Mouse (Mus musculus) CH12.LX (cell line): ENCODE measurements around the gene Ccdc65. TPM values are rescaled to one million over a fixed set of nuclear protein-coding genes. Genes with fewer than 3 reads are reported as not detected.
A peak's percentile ranks its signal among the peaks of the same experiment; 100 is the strongest.

Source experiments
- DNase-seq: peaks from one replicate; pipeline ENCODE4 v3.0.0-alpha.2; 2013; ENCODE audit errors: extremely low read depth
- H3K27ac ChIP-seq: 2 replicates; pipeline ENCODE4 v1.5.1; 2012; ENCODE audit warnings: low read depth, mild to moderate bottlenecking, control low read depth, moderate library complexity; ENCODE audit not compliant: insufficient read depth
- H3K27me3 ChIP-seq: replicated peaks from 2 replicates; pipeline ENCODE3; 2012; ENCODE audit warnings: inconsistent platforms
- H3K36me3 ChIP-seq, 2 experiments: replicated peaks in 1 of 2; 2 replicates each; pipeline versions ENCODE3 to v1.6.1; 2012; ENCODE audit warnings: inconsistent platforms in 1 of 2, low read length in 1 of 2, mild to moderate bottlenecking in 1 of 2, mixed read lengths in 1 of 2, moderate library complexity in 1 of 2; ENCODE audit not compliant: control insufficient read depth in 1 of 2, insufficient read depth in 1 of 2
- H3K4me1 ChIP-seq, 2 experiments: 2 replicates each; pipeline ENCODE4 v1.6.1; 2012; ENCODE audit warnings: inconsistent platforms in 1 of 2, moderate library complexity in 1 of 2; ENCODE audit not compliant: insufficient read depth in 2 of 2, control insufficient read depth in 1 of 2
- H3K4me2 ChIP-seq: 2 replicates; pipeline ENCODE4 v1.6.1; 2012; ENCODE audit warnings: low read depth, mild to moderate bottlenecking, control low read depth; ENCODE audit not compliant: poor library complexity, insufficient read depth, severe bottlenecking
- H3K4me3 ChIP-seq, 3 experiments: fragments of 150-350 bp in 1 of 3; sonication (generic) in 1 of 3; replicated peaks in 1 of 3; 2 replicates each; pipeline versions ENCODE3 to v1.5.1; 2011 to 2012; ENCODE audit warnings: low read depth in 2 of 3, low read length in 2 of 3, mild to moderate bottlenecking in 2 of 3, moderate library complexity in 2 of 3, control low read depth in 1 of 3, improper control_type of control experiment in 1 of 3, inconsistent platforms in 1 of 3, mixed read lengths in 1 of 3; ENCODE audit not compliant: poor library complexity in 1 of 3
- H3K79me2 ChIP-seq: replicated peaks from 2 replicates; pipeline ENCODE4 v1.6.1; 2012; ENCODE audit warnings: mild to moderate bottlenecking, moderate library complexity; ENCODE audit not compliant: control insufficient read depth, poor library complexity, insufficient read depth, severe bottlenecking; ENCODE audit errors: extremely low read depth
- H3K9ac ChIP-seq: 2 replicates; pipeline ENCODE4 v1.6.1; 2012; ENCODE audit warnings: low read depth, mild to moderate bottlenecking, control low read depth, moderate library complexity; ENCODE audit not compliant: insufficient read depth
- H3K9me3 ChIP-seq: replicated peaks from 2 replicates; pipeline ENCODE3; 2012; ENCODE audit warnings: low read length, inconsistent platforms, mixed read lengths
- BHLHE40 ChIP-seq: IDR thresholded peaks from 2 replicates; pipeline ENCODE4 v1.6.1; 2011; ENCODE audit warnings: mild to moderate bottlenecking, low read depth, low read length, improper control_type of control experiment
- CHD2 ChIP-seq: IDR thresholded peaks from 2 replicates; pipeline ENCODE4 v1.6.1; 2011; ENCODE audit warnings: low read length, improper control_type of control experiment
- CTCF ChIP-seq, 2 experiments: IDR thresholded peaks in 1 of 2; conservative IDR thresholded peaks in 1 of 2; 2 replicates each; pipeline ENCODE4 v1.5.1; 2011 to 2012; ENCODE audit warnings: low read depth in 2 of 2, low read length in 2 of 2, improper control_type of control experiment in 1 of 2, inconsistent platforms in 1 of 2, mild to moderate bottlenecking in 1 of 2, moderate library complexity in 1 of 2
- E2F4 ChIP-seq: IDR thresholded peaks from 2 replicates; pipeline ENCODE4 v1.6.1; 2011; ENCODE audit warnings: low read depth, low read length, improper control_type of control experiment; ENCODE audit not compliant: insufficient replicate concordance
- ELF1 ChIP-seq: IDR thresholded peaks from 2 replicates; pipeline ENCODE4 v1.6.1; 2014; ENCODE audit warnings: low read depth, mild to moderate bottlenecking, inconsistent platforms, low read length, improper control_type of control experiment
- EP300 ChIP-seq: IDR thresholded peaks from 2 replicates; pipeline ENCODE4 v1.6.1; 2011; ENCODE audit warnings: low read length, improper control_type of control experiment
- ETS1 ChIP-seq: conservative IDR thresholded peaks from 2 replicates; pipeline ENCODE4 v1.6.1; 2012; ENCODE audit warnings: low read depth, mild to moderate bottlenecking, inconsistent platforms, low read length, improper control_type of control experiment, moderate library complexity
- GABPA ChIP-seq: IDR thresholded peaks from 2 replicates; pipeline ENCODE4 v1.6.1; 2012; ENCODE audit warnings: low read depth, low read length, improper control_type of control experiment, inconsistent platforms; ENCODE audit not compliant: insufficient replicate concordance
- IRF4 ChIP-seq: IDR thresholded peaks from 2 replicates; pipeline ENCODE4 v1.6.1; 2014; ENCODE audit warnings: low read depth, mild to moderate bottlenecking, inconsistent platforms, low read length, improper control_type of control experiment
- JUND ChIP-seq: conservative IDR thresholded peaks from 2 replicates; pipeline ENCODE4 v1.6.1; 2011; ENCODE audit warnings: low read depth, low read length, improper control_type of control experiment
- MAFK ChIP-seq: IDR thresholded peaks from 2 replicates; pipeline ENCODE4 v1.6.1; 2011; ENCODE audit warnings: low read length, improper control_type of control experiment; ENCODE audit not compliant: insufficient replicate concordance
- MAX ChIP-seq: IDR thresholded peaks from 2 replicates; pipeline ENCODE4 v1.6.1; 2011; ENCODE audit warnings: low read length, improper control_type of control experiment
- MAZ ChIP-seq: IDR thresholded peaks from 2 replicates; pipeline ENCODE4 v1.6.1; 2012; ENCODE audit warnings: low read depth, mild to moderate bottlenecking, inconsistent platforms, low read length, improper control_type of control experiment, moderate library complexity
- MEF2A ChIP-seq: IDR thresholded peaks from 2 replicates; pipeline ENCODE4 v1.6.1; 2014; ENCODE audit warnings: low read depth, mild to moderate bottlenecking, inconsistent platforms, low read length, improper control_type of control experiment, borderline replicate concordance
- MXI1 ChIP-seq: IDR thresholded peaks from 2 replicates; pipeline ENCODE4 v1.6.1; 2011; ENCODE audit warnings: mild to moderate bottlenecking, low read depth, low read length, improper control_type of control experiment
- NELFE ChIP-seq: IDR thresholded peaks from 2 replicates; pipeline ENCODE4 v1.6.1; 2011; ENCODE audit warnings: low read depth, low read length, improper control_type of control experiment
- NRF1 ChIP-seq: IDR thresholded peaks from 2 replicates; pipeline ENCODE4 v1.6.1; 2014; ENCODE audit warnings: low read depth, mild to moderate bottlenecking, inconsistent platforms, low read length, improper control_type of control experiment, moderate library complexity
- POLR2AphosphoS2 ChIP-seq: IDR thresholded peaks from 2 replicates; pipeline ENCODE4 v1.6.1; 2011; ENCODE audit warnings: low read depth, low read length, improper control_type of control experiment
- SIN3A ChIP-seq: IDR thresholded peaks from 2 replicates; pipeline ENCODE4 v1.6.1; 2012; ENCODE audit warnings: low read length, improper control_type of control experiment, inconsistent platforms
- SMC3 ChIP-seq: IDR thresholded peaks from 2 replicates; pipeline ENCODE4 v1.6.1; 2011; ENCODE audit warnings: low read depth, low read length, improper control_type of control experiment
- TBP ChIP-seq: conservative IDR thresholded peaks from 2 replicates; pipeline ENCODE4 v1.6.1; 2011; ENCODE audit warnings: low read depth, low read length, improper control_type of control experiment
- TCF12 ChIP-seq: IDR thresholded peaks from 2 replicates; pipeline ENCODE4 v1.6.1; 2014; ENCODE audit warnings: low read depth, mild to moderate bottlenecking, inconsistent platforms, low read length, improper control_type of control experiment
- ZC3H11A ChIP-seq: IDR thresholded peaks from 2 replicates; pipeline ENCODE4 v1.6.1; 2012; ENCODE audit warnings: low read depth, mild to moderate bottlenecking, inconsistent platforms, low read length, improper control_type of control experiment
- ZKSCAN1 ChIP-seq: IDR thresholded peaks from 2 replicates; pipeline ENCODE4 v1.6.1; 2012; ENCODE audit warnings: low read depth, inconsistent platforms, low read length, improper control_type of control experiment, borderline replicate concordance
- ZMIZ1 ChIP-seq: IDR thresholded peaks from 2 replicates; pipeline ENCODE4 v1.6.1; 2012; ENCODE audit warnings: low read depth, mild to moderate bottlenecking, inconsistent platforms, low read length, improper control_type of control experiment
- ZNF384 ChIP-seq: IDR thresholded peaks from 2 replicates; pipeline ENCODE4 v1.6.1; 2012; ENCODE audit warnings: low read depth, low read length, improper control_type of control experiment, inconsistent platforms
- dilution Hi-C: fragments of 300-500 bp; cut with MboI; formaldehyde crosslinking; loops from 2 replicates; pipeline ENCODE4 v1.14.3; 2020; ENCODE audit warnings: low sequenced_read_pairs; ENCODE audit not compliant: extremely low pct_unique_long_range_greater_than_20kb, extremely low pct_ligation_motif_present
- in situ Hi-C: fragments of 300-500 bp; cut with MboI; formaldehyde crosslinking; loops from 3 replicates; pipeline ENCODE4 v1.14.3; 2019; ENCODE audit warnings: low sequenced_read_pairs, low pct_ligation_motif_present, low pct_unique_long_range_greater_than_20kb, mixed read lengths
- polyA plus RNA-seq: library from polyadenylated mRNA; unstranded; fragments of >175 nt; gene quantifications from 2 replicates; pipeline ENCODE4 v1.2.1, GENCODE M21; 2012; ENCODE audit warnings: low read depth; ENCODE audit not compliant: insufficient read length
- total RNA-seq, 2 experiments: library from RNA; depleted of rRNA; stranded (reverse); fragments of 300-350 nt in 1 of 2; fragments of >200 nt in 1 of 2; gene quantifications; 2 replicates each; pipeline ENCODE4 v1.2.3; 2012 to 2014

Gene Ccdc65
- total and polyA plus RNA-seq, 3 experiments = 0.11 to 0.13 TPM; not detected in 1

DNA sequence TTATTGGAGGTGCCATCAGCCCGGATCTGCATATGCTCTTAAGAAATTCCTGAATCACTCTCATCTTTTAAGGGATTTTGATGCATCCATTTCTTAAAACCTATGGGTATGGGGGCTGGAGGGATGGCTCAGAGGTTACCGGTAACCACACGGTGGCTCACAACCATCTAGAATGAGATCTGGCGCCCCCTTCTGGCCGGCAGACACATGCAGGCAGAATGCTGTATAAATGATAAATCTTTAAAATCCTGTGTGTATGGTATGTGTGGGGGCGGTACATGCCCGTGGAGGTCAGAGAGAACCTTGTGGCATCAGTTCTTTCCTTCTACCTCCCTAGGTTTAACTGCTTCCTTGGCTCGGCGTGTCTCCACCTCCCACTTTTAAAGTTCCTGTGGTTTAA, 2.4 kb downstream of the Ccdc65 start (continued):
- no peak for TF ChIP-seq ELF1
- 0 out of 2 replicates have a peak, but pooled peaks have one; percentile 30 for TF ChIP-seq MXI1
- TF ChIP-seq CHD2 = 0 out of 2 replicates have a peak, but pooled peaks have one; percentile 40
- peak; percentile 87 for TF ChIP-seq SMC3
- peak; percentile 35 for TF ChIP-seq ZC3H11A
- TF ChIP-seq BHLHE40 = peak; percentile 16; the same call in 1 of the 2 replicates
- TF ChIP-seq ETS1 = no peak
- TF ChIP-seq IRF4 = no peak
- peak; percentile 60; the same call in 1 of the 2 replicates for TF ChIP-seq NELFE

DNA sequence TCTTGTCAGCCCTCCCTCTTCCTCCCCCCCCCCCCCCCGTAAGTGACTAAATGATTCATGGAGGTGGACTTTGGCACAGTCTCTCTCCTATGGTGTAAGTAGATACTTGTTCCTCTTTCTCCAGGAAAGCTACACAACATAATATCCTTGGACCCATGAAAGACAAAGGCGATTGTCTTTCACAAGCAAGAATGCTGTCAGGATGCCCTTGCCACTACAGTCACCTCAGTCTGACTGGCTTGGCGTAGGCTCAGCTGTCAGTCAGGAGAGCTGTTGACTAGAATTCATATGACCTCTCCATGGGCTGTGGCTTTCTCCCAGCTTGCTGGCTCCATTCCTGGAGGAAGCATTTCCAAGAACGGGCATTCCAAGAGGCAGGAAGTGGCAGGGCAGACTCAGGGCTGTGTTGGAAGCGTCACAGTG, 6.2 kb downstream of the Ccdc65 start:
- Histone ChIP-seq H3K4me3 (no peak overlapping the region), H3K79me2 (no peaks in the 10 kb centered on the region), H3K4me2 (no peak overlapping the region), H3K4me1 (peaks cover 0 to 6% of the 10 kb centered on the region in 2 experiments; a peak in 1 of 4 replicates), H3K27ac (no peak overlapping the region), H3K9me3 (no peaks in the 10 kb centered on the region), H3K27me3 (peaks cover 10% of the 10 kb centered on the region), H3K36me3 (no peaks in the 10 kb centered on the region), H3K9ac (no peak overlapping the region)
- TF ChIP-seq EP300 (no peak), ZNF384 (no peak), CHD2 (no peak), MAX (no peak), ZMIZ1 (no peak), MXI1 (no peak), MEF2A (no peak), ELF1 (no peak), NRF1 (no peak), SIN3A (no peak), TCF12 (no peak), GABPA (no peak)
- no peak for DNase-seq
- dilution Hi-C loops = no loop called here
- in situ Hi-C loops = no loop called here

DNA sequence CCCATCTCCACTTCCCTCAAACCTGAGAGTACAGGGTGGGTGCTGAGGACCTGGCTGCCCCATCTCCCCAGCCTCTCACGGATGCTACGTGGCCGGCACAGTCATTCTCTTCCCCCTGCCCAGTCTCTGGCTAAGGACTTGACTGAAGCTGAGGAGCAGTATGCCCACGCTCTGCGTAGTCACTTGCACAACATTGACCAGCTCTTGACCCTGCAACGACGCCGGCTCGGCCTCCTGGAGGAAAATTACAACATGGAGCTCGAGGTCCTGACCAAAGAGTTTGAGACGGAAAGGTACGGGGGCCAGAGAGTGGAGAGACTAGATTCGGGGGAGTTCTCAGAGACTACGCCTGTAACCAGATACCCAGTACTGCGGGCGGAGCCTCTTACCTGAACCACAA, 9.3 kb downstream of the Ccdc65 start:
- Histone ChIP-seq H3K4me2 (no peak overlapping the region), H3K4me3 (no peak overlapping the region), H3K9ac (no peak overlapping the region), H3K27me3 (no peaks in the 10 kb centered on the region), H3K36me3 (no peaks in the 10 kb centered on the region), H3K27ac (no peak overlapping the region), H3K4me1 (no peaks in the 10 kb centered on the region), H3K9me3 (no peaks in the 10 kb centered on the region), H3K79me2 (no peaks in the 10 kb centered on the region)
- DNase-seq = no peak
- in situ Hi-C loops (no loop called here), dilution Hi-C loops (no loop called here)
- TF ChIP-seq JUND = no peak
- no peak for TF ChIP-seq ZKSCAN1
- no peak for TF ChIP-seq ZNF384
- TF ChIP-seq MAFK = no peak
- no peak for TF ChIP-seq TBP
- no peak for TF ChIP-seq CTCF (conservative IDR thresholded peaks at IDR 0.05 in 1 of 2, IDR thresholded peaks at IDR 0.05 in 1 of 2; ENCODE audit: low read depth in 2 of 2, low read length in 2 of 2)
- no peak for TF ChIP-seq MAZ
- TF ChIP-seq E2F4 = no peak
- no peak for TF ChIP-seq POLR2AphosphoS2
- TF ChIP-seq, all 38 proteins: peak for 0
